Mouse (Mus musculus): ENCODE data around the gene Fam234b.

Gene Fam234b

DNA sequence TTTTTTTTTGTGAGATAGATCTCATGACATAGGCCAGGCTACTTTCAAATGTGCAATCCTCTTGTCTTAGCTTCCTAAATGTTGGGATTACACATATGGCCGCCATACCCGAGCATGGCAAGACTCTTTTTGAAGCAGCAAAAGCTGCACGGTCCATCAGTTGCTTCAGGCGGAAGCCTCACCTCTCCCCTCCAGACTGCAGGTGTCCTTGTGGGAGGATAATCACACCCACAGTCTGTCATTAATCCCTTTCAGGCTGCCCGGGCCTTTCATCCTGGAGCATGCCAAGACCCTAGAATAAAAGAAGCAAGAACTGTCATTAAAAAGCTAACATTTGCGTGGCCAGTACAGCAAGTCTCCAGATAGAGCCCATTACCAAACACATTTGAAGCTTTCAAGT, 71.8 kb downstream of the Fam234b start:
- 72% methylated on average over 6 of the region's 6 CpGs for WGBS

- WGBS = 80% methylated on average over 2 of the region's 2 CpGs
Observed at GRCm38 (mm10) chr6:135271761-135272160, 74.0 kb downstream of the Fam234b start.

DNA sequence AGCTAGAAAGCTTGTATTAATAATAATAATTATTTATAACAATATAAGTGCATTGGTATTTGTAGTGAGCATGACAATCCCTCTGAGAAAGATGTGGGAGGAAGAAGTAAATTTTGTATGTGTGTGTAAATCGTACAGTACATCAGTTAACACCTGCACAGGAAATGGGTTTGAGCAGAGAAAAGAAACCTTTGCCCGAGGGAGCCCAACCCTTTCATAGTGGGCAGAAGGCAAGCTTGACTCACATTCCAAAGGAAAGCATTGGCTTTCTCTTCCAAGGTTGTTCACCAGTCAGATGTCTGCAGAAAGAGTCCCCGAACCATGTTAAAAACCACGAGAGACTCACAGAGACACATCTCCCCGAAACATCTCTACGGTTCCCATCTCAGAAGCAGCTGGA, 75.3 kb downstream of the Fam234b start:
- 92% methylated on average over 6 of the region's 6 CpGs for WGBS

DNA sequence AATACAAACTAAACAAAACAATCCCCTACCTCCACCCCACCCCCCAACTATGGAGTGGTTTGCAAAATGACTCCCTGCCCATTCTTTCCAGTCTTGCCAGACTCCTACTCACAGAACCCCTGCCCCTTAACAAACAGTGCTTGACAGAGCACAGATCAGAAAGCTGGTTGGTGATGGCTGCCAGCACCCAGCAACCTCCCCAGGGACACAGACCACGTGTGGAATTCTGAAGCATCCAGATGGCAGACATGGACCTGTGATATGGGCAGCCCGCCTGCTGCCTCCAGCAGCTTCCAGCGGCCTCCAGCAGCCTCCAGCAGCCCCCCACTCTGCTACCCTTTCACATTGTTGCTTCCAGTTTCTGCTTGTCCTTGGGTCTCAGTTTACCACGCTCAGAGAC, 77.5 kb downstream of the Fam234b start:
- 79% methylated on average over 4 of the region's 4 CpGs for WGBS

DNA sequence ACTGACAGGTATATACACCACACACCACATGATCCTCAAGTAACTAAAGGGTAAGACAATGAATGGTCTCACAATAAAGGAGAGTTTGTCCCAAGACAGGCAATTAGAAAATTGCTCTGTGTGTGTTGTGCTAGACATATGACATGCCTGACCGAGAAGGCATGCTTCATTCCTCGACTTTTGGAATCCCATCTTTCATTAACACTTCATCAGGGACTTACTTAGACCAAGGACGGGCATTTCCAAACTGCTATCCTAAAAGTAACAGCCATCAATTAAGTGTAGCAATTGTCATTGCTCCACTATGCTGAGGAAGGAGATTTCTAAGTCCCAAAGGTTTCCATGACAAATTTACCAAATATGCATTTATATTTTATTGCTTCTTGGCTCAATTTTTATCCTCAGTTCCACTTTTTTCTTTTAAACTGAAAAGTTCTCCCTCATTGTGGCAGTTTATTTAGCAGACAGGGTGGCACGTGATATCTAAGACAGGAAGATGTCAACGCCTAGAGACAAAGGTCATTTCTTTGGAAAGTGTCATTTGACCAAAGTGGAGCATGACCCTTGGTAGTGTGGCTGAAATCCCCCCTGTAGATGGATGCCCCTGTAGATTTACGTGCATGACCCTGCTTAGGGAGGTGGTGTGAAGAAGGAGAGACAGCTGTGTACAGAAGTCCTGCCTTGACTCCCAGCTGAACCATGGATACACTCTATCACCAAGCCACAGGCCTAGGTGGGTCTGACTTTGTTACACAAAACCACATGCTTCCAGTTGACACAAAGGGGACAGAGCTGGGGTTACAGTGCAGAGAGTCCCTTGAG, 78.9 kb downstream of the Fam234b start:
- 91% methylated on average over 6 of the region's 6 CpGs for WGBS

- WGBS = 90% methylated on average over 6 of the region's 6 CpGs
Observed at GRCm38 (mm10) chr6:135278302-135278701, 80.5 kb downstream of the Fam234b start.

DNA sequence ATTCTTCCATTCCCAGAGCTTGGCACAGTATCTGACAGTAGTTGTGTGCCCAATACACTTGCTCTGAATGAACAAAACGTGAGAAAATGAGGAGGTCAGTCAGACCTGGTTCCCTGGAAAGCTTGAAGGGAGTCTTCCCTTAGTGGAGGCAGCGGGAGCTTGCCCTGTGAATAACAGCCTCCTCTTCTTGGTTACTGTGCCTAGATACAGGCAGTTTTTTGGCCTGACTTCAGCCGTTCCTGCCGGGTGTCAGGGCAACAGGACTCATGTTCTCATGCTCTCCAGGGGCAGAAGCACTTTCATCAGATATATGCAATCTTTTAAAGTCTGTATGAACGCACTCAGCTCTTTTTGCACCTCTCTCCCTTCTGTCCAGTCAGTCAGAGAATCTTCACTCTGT, 81.5 kb downstream of the Fam234b start:
- WGBS = 64% methylated on average over 5 of the region's 5 CpGs

DNA sequence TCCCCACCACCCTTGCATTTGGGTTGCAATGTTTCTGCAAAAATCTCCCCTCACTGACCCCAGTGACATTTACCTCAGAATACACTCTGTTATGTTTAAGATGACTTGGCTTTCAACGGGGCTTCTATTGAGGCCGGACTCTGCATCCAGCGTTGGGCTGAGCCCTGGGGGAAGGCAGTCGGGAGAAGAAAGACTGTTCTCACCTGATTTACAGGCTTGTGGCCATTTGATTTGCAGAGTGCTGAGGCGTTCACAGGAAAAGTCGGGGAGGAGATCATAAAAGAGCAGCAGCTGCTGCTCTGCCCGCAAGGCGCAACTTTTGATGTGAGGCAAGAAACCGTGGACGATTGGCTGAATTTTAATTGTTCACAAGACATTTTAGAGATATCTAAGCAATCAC, 82.1 kb downstream of the Fam234b start:
- WGBS = 73% methylated on average over 10 of the region's 10 CpGs

- WGBS = 75% methylated on average over 4 of the region's 4 CpGs
Observed at GRCm38 (mm10) chr6:135292391-135292790, 94.6 kb downstream of the Fam234b start.

GRCm38 (mm10) chr6:135294150-135294549, 96.4 kb downstream of the Fam234b start:
- WGBS = 73% methylated on average over 6 of the region's 6 CpGs
